Mouse (Mus musculus): ENCODE data around the gene Bex1.
A peak's percentile ranks its signal among the peaks of the same experiment; 100 is the strongest.

Gene Bex1

GRCm38 (mm10) chrX:136214729-136215677 lies at the start of gene Bex1, which contains the start of gene Tceal7:
Gene Bex1, minus strand, starts transcription at chrX:136215513.
Gene Tceal7, plus strand, starts transcription at chrX:136214779.
- DNase-seq = peak in 1 of 2 experiments; percentile 22

DNA sequence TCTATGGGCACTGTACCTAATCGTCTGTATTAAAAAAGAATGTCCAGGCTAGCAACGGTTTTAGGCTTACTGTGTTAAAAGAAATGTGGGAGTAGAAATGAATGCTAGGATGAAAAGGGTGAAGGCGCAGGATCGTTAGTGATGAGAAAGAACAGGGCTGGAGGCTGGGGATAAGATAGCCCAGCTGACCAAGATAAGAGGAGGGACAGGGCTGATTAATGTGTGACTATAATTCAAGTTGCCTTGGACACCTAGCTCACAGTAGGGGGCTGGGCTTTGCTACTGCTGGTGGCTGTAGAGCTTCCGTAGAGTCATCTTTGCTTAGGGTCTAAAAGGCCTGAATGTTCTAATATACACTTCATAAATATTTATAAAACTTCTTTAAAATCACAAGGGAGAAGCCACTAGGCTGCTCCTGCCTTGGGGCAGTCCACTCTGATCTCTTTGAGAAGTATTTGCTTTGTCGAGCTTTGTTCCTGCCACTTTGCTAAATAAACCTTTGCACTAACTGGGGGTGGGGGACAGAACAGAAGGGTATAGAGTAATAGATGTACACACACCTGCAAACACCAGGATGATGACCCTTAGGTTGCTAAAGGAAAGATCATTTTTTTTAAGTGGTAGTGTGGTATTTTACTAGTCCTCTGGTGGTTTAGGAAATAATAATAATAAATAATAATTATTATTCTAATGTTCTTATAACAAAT lies 36.9 kb upstream of the Bex1 start:
- no peak for DNase-seq

DNA sequence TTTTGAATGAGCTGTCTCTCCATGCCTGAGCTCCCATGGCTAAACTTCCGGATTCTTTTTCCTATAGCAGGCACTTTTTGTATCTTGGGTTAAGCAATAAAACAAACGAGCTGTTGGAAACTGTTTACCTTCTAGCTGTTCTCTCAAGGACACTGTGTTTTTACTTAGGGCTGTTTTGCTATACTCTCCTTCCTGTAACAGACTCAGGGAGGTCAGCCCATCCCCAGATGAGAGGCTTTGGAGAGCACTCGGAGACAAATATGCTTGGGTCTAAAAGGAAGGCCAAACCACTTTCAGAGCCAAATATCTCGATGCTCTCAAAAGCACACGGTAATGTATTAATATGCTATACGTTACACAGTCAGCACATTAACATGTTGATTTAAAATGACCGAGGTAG lies 34.4 kb upstream of the Bex1 start:
- no peak for DNase-seq

DNA sequence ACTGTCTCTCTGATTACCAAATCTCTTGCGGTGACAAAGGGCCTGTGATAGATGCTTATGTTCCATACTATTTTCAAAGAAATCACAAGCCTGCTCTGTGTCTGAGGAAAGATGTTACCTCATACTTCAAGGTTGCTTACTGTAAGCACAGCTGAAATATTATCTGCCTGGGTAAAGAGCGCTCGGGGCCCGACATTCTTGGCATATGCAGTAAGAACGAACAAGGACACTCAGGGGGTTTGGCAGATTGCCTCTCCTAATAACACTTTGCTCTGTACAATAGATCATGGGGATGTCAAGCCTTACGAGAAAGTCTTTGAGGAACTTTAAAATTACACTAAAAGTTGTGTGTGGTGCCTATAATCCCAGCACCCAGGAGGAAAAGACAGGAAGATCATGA lies 33.5 kb upstream of the Bex1 start:
- DNase-seq = no peak

DNA sequence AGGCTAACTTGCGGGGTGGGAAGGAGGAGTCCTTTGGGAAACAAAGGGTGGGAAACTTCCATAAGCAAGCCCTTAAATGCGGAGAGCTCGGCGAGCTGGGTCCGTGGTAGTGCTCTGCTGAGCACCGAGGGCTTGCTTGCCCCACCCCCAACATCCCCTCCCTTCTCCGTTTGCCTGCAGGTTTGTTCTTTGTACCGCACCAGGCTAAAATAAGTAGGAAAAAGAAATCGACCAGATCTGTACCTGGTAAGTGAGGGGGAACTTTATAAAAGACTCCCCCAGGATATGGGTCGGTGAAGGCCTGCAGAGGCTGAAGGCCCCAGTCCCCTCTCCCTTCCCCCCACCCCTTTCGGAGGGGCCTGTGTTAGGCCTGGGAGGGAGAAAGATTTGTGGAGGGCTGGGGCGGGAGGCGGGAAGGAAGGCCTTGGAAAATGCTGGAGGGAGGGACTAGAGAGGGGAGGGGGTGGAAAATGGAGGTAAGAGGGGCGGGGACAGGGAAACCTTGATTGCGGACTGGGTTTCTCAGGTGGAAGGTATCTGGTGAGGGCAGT lies 30.3 kb upstream of the Bex1 start:
- peak; percentile 42 to 55 for DNase-seq

DNA sequence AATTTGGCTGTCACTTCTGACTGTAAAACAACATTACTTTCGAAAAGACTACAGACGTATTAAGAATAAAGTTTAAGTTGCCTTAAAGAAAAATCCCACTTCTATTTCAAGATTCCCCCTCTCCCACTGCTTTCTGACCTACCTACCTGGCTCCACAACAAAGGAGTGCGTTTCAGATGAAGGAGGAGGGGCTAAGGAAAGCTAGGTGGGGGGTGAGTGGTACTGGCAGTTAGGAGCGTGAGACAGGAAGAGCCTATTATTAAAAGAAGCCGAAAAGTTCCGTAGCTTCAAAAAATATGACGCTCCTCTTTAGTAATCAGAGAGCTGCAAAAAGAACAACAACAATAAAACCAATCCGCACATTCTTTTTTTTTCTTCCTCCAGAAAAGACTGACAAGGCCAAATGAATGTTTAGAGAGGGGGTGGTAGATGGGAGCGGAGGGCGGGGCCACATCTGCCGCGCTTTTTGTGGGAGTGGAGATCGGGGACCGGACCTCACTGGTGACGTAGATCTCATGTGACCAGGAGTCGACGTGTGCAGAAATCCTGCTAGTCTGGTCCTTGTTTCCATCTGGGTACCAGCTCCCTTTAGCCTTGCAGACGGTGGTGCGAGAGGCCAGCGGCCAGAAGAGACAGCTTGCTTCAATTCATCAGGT lies 29.4 kb upstream of the Bex1 start, which contains the start of gene Tceal9:
Tceal9 (plus strand) TSS at position 506 of the 656 bp plus-strand sequence.
- peak; percentile 74 to 78 for DNase-seq

DNA sequence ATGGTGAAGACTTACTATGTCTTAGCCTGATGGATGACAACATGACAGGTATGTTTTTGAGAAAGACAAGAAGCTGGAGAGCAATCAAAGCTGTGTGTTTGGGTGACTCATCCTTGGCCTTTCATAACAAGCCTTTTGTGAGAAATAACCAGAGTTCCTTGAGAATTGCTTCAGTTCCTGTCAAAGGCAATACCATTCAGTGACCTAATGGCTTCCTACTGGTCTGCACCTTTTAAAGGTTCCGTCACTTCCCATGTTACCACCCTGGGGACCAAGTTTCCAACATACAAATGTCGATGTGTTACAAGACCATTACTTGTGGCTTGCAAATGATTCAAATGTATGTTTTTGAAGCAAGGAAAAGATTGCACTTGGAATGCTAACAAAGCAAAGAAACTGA lies 27.9 kb upstream of the Bex1 start:
- DNase-seq = no peak

- peak; percentile 75 to 80 for DNase-seq
These were observed 22.8 kb upstream of the Bex1 start for GRCm38 (mm10) chrX:136238118-136238517.

- peak in 1 of 2 experiments; percentile 16 for DNase-seq
These were observed 12.5 kb upstream of the Bex1 start for GRCm38 (mm10) chrX:136227768-136228167.

- no peak for DNase-seq
These were observed 8.4 kb upstream of the Bex1 start for GRCm38 (mm10) chrX:136223714-136224113.

- DNase-seq = no peak
These were observed 990 bp upstream of the Bex1 start for GRCm38 (mm10) chrX:136216303-136216702.

DNA sequence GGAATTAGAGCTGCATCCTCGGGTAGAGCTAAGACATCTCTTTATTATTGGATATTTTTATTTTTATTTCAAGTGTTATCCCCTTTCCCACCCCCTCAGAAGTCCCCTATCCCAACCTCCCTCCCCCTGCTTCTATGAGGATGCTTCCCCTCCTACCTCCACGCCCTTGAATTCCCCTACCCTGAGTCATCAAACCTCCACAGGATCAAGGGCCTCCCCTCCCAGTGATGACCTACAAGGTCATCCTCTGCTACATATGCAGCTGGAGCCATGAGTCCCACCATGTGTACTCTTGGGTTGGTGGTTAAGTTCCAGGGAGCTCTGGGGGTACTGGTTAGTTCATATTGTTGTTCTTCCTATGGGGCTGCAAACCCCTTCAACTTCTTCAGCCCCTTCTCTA lies 1.9 kb downstream of the Bex1 start:
- no peak for DNase-seq

GRCm38 (mm10) chrX:136204406-136204805 lies 10.9 kb downstream of the Bex1 start:
- no peak for DNase-seq

- peak; percentile 79 to 81 for DNase-seq
These were observed 11.6 kb downstream of the Bex1 start, which contains the start of gene Tceal5 for GRCm38 (mm10) chrX:136203664-136204066. Gene Tceal5, minus strand, starts transcription at chrX:136203876.

GRCm38 (mm10) chrX:136203257-136203656 lies 12.1 kb downstream of the Bex1 start:
- peak in 1 of 2 experiments; percentile 38 for DNase-seq

- peak; percentile 33 to 80 for DNase-seq
These were observed 18.4 kb downstream of the Bex1 start for GRCm38 (mm10) chrX:136196873-136197272.

GRCm38 (mm10) chrX:136195193-136195944 lies 19.9 kb downstream of the Bex1 start:
- DNase-seq = no peak

- no peak for DNase-seq
These were observed 32.2 kb downstream of the Bex1 start for GRCm38 (mm10) chrX:136183107-136183506.

DNA sequence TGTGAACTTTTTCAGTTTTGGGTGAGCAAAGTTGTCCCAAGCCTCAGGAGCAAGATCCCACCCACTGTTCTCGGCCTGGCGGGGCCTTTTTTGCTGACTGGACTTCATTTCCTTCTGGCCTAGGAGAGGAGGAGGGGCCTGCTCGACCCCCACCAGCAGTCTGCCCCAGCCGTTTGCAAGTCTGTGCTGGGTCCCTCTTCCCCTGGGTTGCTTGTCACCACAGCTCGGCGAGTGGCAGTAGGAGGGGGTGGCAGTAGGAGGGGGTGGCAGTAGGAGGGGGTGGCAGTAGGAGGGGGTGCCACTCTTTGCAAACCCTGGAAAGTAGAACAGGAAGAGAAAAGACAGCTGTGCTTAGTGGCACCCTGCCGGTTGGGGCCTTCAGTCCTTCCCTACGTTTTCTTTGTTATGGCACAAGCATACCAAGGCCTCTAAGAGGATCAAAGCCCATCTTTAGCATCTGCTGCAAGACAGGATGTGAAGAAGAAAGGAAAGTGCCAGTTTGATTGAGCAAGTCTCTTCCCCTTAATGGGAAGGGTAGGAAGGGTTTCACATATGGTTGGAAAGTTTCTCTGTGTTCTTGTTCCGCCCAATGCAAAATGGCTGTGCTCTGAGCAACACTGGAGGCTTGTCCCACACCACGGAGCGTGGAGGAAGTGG lies 34.3 kb downstream of the Bex1 start:
- DNase-seq = no peak

- peak in 1 of 2 experiments; percentile 6 for DNase-seq
These were observed 42.5 kb downstream of the Bex1 start for GRCm38 (mm10) chrX:136172786-136173185.

DNA sequence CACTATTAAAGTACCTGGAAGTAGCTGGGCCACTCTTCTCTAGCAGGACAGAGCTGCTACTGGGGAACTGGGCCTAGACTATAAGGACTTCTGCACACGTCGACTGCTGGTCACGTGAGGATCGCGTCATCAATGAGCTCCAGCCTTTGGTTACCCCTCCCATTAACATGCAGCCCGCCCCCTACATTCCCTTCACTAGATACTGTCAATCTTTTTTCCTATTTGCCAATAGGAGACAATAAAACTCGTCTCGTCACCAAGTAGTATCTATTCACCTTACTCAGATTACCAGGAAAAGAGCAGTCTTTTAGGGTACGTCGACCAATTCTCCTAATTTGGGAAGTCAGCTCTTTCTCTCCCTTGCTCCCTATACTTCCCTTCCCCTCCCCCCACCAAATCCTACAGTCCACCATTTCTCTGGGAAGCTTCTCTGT lies 43.2 kb downstream of the Bex1 start, which contains the start of gene Tceal8:
Tceal8 (minus strand) TSS at position 225 of the 434 bp plus-strand sequence.
- DNase-seq = peak; percentile 79 to 80

Measured in cerebellum, postnatal 14 days (tissue).